Mouse (Mus musculus) retina, postnatal 1 day (tissue): ENCODE measurements around the gene Fam117a.

Experiments
- DNase-seq: peaks from one replicate; pipeline ENCODE4 v3.0.0-alpha.2; 2012

Gene Fam117a

GRCm38 (mm10) chr11:95336568-95337128 is at the start of gene Fam117a:
Gene Fam117a, plus strand, starts transcription at chr11:95337018.
- peak; percentile 94 for DNase-seq

GRCm38 (mm10) chr11:95291998-95292397 is 44.8 kb upstream of the Fam117a start:
- no peak for DNase-seq

- no peak for DNase-seq
Observed at GRCm38 (mm10) chr11:95293017-95293624, 43.7 kb upstream of the Fam117a start.

DNA sequence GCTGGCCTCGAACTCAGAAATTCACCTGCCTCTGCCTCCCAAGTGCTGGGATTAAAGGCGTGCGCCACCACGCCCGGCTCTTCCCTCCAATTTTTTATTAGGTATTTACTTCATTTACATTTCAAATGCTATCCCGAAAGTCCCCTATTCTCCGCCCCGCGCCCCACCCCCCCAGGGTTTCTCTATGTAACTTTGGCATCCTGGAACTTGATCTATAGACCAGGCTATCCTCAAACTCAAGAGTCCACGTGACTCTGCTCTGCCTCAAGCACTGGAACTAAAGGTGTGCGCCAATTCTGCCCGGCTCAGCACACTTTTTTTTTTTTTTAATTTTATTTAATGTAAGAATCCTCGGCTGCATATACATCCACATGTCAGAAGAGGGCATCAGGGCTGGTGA is 41.1 kb upstream of the Fam117a start:
- DNase-seq: no peak

- peak; percentile 68 for DNase-seq
Observed at GRCm38 (mm10) chr11:95298146-95298545, 38.7 kb upstream of the Fam117a start.

- no peak for DNase-seq
Observed at GRCm38 (mm10) chr11:95299886-95300285, 36.9 kb upstream of the Fam117a start.

GRCm38 (mm10) chr11:95301772-95302171 is 35.0 kb upstream of the Fam117a start:
- no peak for DNase-seq

GRCm38 (mm10) chr11:95305600-95305999 is 31.2 kb upstream of the Fam117a start:
- DNase-seq: no peak

DNA sequence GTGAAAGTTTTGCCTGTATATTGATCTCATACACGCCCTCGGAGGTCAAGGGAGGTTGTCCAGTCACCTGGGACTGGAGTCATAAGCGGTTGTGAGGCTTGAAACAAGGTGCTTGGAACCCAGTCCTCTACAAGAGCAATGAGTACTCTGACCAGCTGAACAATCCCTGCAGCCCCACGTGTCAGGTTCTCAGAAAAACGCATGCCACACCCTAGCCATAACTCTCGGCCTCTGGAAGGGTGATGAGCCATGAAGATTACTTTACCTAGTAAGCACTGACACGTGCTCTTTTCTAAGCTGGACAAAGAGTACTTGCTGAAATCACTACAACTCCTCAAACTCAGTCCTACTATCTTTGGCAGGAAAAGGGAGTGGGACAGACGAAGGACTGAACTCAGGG is 29.3 kb upstream of the Fam117a start:
- DNase-seq: no peak

- DNase-seq: peak; percentile 99
Observed at GRCm38 (mm10) chr11:95309510-95310006, 27.3 kb upstream of the Fam117a start.

GRCm38 (mm10) chr11:95310007-95310647 is 26.7 kb upstream of the Fam117a start, which contains the start of gene Kat7:
Gene Kat7, minus strand, starts transcription at chr11:95310246.
- DNase-seq: peak; percentile 100

- no peak for DNase-seq
Observed at GRCm38 (mm10) chr11:95310648-95311424, 26.0 kb upstream of the Fam117a start.

DNA sequence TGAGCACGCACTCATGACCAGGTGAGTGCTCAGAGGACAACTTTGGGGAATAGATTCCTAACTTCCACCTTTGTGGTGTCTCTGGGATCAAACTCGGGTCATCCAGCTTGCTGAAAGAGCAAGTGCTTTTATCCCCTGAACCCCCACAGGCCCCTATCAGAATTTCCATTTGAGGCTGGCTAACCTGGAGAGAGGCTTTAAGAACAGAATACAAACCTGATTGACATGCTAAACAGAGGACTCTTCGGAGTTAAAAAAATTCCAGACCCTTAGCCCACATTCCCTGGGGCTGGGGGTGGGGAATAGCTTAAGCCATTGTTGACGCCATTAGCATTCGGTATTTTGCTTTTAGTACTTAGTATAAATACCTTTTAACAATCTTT is 25.4 kb upstream of the Fam117a start:
- DNase-seq: no peak

DNA sequence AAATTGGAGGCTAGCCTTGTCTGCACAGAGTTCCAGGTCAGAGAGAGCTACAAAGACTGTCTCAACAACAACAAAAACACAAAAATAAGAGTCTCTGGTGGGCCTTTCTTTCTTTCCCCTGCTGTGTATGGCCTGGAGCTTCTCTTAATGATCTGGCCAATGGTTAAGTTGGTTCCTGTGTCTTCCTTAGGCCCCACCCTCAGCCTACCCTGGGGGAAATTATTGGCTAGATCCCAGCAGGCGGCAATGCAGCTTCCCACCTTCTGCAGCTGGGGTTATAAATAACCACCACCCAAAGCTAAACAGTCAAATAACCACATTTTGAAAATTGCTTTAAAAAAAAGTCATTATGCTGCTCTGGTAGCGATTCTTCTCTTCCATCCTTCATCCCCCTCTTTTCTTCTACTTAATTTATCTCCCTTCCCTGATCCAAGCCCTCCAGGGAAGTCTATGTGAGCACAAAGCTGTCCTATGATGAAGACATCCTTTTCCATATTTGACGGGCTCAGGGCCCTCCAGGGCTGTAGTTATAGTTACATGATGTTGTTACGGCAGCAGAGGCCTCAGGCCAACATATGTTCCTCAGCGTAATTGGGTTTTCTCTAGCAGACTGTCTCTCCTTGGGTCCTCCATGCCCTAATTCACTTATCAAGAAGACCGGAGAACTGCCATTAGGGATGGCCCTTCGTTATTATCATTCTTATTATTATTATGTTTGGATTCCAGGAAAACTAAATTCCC is 21.4 kb upstream of the Fam117a start:
- DNase-seq: peak; percentile 56

GRCm38 (mm10) chr11:95318116-95318515 is 18.7 kb upstream of the Fam117a start:
- no peak for DNase-seq

DNA sequence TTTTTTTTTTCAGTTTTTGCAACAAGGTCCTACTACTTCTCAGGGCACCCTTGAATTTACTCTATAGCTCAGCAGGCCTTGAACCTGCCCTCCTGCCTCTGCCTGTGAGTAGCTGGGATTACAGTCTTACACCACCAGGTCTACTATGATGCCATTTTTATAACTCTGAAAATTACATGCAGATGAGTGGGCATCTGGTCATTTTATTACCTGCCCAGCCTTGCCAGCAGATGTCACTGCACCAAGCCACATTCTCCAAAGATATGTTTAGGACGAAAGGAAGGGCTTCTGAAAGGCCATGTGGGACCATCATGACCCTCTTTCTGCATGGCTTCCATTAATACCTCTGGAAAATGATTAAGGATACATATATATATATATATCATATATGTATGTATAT is 17.3 kb upstream of the Fam117a start:
- DNase-seq: no peak

- no peak for DNase-seq
Observed at GRCm38 (mm10) chr11:95320010-95320409, 16.8 kb upstream of the Fam117a start.

- no peak for DNase-seq
Observed at GRCm38 (mm10) chr11:95324181-95324580, 12.6 kb upstream of the Fam117a start.

GRCm38 (mm10) chr11:95325832-95326231 is 11.0 kb upstream of the Fam117a start:
- DNase-seq: no peak

DNA sequence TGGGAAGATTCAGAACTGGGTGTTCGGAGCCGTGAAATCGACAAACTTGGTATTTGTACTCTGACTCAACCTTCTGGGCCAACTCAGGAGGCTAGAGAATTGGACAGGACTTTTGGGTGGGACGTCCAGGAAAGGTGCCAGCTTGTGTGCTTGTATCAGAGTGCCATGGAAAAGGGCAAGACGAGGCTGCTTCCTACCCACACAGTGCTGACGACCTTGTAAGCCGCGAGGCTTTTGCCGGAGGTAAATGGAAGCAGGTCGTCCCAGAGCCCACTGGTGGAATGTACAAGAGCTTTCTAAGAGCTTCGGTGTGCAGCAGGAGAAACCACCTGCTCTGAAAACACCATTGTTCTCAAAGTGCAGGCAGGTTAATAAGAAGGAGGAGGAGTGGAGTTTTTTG is 10.6 kb upstream of the Fam117a start:
- no peak for DNase-seq

DNA sequence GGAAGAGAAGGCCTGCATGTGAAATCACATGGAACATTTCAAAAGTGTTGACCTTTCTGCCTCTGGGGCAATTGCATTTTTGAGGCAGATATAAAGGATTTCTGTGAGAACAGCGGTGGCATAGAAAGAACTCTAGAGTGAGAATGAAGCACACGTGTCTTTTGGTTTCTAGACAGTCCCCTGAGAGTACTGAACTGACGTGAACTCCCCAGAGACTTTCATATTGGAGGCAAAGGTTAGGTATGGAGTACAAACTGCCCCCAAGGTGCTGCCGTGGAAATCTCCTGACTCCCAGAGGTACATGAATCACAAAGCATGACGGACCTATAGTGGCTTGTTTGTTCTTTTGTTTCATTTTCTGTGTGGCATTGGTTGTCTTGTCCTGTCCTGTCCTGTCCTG is 8.2 kb upstream of the Fam117a start:
- DNase-seq: no peak

- DNase-seq: no peak
Observed at GRCm38 (mm10) chr11:95330662-95331061, 6.2 kb upstream of the Fam117a start.

- DNase-seq: no peak
Observed at GRCm38 (mm10) chr11:95333209-95333608, 3.6 kb upstream of the Fam117a start.
